Mouse (Mus musculus): ENCODE results near the gene Nt5dc2. TPM values are rescaled to one million over a fixed set of nuclear protein-coding genes. Genes with fewer than 3 reads are reported as not detected.

Gene Nt5dc2
- polyA plus RNA-seq, 1 experiment from 2014 or later, result 228 TPM

DNA sequence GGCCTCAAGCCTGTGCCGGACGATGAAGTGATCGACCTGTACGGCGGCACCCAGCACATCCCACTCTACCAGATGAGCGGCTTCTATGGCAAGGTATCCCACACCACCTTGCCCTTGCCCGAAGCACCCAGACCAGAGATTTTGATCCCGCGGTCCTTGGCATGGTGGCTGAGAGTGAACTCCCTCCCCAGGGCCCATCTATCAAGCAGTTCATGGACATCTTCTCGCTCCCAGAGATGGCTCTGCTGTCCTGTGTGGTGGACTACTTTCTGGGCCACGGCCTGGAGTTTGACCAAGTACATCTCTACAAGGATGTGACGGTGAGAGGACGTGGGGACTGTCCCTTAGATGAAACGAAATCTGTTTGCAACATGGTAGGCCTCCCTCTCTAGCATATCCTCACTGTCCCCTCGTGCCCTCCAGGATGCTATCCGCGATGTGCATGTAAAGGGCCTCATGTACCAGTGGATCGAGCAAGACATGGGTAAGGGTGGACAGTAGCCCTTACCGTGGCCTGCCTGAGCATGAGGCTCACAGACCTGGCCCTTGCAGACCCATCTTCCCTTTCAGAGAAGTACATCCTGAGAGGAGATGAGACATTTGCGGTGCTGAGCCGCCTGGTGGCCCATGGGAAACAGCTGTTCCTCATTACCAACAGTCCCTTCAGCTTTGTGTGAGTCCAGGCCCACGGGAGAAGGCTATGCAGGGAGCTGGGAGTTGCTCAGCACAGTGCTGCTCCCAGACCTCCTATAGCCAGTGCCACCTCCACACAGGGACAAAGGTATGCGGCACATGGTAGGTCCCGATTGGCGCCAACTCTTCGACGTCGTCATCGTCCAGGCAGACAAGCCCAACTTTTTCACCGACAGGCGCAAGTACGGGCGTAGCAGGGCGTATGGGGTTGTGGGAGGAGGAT is 4.9 kb downstream of the Nt5dc2 start:
- H3K9ac ChIP-seq (replicated peaks), result no peak overlapping the region
- H3K9me3 ChIP-seq (replicated peaks), result no peaks in the 10 kb centered on the region
- no peak for ATAC-seq (ENCODE audit: low FRiP score)
- H3K4me2 ChIP-seq, result no peak overlapping the region
- no peaks in the 10 kb centered on the region for H3K27me3 ChIP-seq (replicated peaks)
- H3K4me3 ChIP-seq (replicated peaks), result no peak overlapping the region
- WGBS, result 97% methylated on average over 34 of the region's 34 CpGs
- peaks cover 46% of the 10 kb centered on the region for H3K36me3 ChIP-seq
- H3K27ac ChIP-seq (replicated peaks), result no peak overlapping the region
- H3K4me1 ChIP-seq, result peaks cover 39% of the 10 kb centered on the region

DNA sequence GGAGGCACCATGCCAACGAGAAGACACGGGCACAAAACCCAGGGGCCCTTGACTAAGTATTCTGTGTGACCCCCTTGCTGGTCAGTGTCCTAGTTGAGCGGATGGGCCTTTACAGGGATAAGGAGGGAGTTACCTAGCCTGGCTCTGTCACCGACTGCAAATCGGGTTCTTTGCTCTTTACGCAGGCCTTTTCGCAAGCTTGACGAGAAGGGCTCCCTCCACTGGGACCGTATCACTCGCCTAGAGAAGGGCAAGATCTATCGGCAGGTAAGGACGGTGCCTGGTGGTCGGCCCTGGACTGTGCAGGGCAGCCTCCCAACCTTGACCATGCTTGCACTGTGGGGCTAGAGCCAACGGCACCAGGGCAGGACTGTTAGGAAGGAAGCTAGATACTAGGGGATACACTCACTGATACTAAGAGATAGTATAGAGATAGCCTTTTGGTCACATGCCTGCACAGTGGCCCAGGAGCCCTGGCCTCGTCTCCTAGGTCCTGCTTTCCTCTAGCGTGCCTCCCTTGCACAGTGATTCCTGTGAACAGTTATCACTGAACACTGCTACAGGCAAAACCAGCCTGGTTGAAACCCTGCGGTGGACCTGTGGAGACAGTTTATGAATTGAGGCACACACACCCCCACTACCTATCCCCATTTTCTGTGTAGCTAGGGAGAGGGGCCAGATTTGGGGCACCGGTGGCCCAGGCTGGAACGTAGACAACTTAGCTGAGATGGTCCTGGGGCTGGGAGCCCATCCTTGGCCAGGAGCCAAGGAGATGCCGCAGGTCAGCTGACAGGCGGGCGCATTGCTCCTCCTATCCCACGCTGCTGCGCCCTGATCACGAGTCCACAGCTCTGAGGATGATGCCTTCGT is 5.8 kb downstream of the Nt5dc2 start:
- no peak for ATAC-seq (ENCODE audit: low FRiP score)
- Histone ChIP-seq H3K9ac (replicated peaks) (no peak overlapping the region), H3K36me3 (peaks cover 51% of the 10 kb centered on the region)

GRCm38 (mm10) chr14:31137281-31137595 is 6.4 kb downstream of the Nt5dc2 start:
- Histone ChIP-seq H3K27ac (replicated peaks) (no peak overlapping the region; the same call in 1 of the 2 replicates), H3K4me1 (peaks cover 26% of the 10 kb centered on the region), H3K9me3 (replicated peaks) (no peaks in the 10 kb centered on the region), H3K27me3 (replicated peaks) (no peaks in the 10 kb centered on the region), H3K36me3 (peaks cover 56% of the 10 kb centered on the region), H3K4me2 (no peak overlapping the region), H3K4me3 (replicated peaks) (no peak overlapping the region), H3K9ac (replicated peaks) (no peak overlapping the region)
- no peak for ATAC-seq (ENCODE audit: low FRiP score)
- WGBS, result 89% methylated on average over 10 of the region's 10 CpGs

More for the DNA sequence above, 5.8 kb downstream of the Nt5dc2 start:
- H3K9me3 ChIP-seq (replicated peaks), result no peaks in the 10 kb centered on the region
- H3K4me2 ChIP-seq, result no peak overlapping the region
- H3K4me3 ChIP-seq (replicated peaks), result no peak overlapping the region
- no peaks in the 10 kb centered on the region for H3K27me3 ChIP-seq (replicated peaks)
- no peak overlapping the region for H3K27ac ChIP-seq (replicated peaks)
- WGBS, result 92% methylated on average over 26 of the region's 26 CpGs
- H3K4me1 ChIP-seq, result peaks cover 32% of the 10 kb centered on the region

GRCm38 (mm10) chr14:31137791-31138190 is 6.9 kb downstream of the Nt5dc2 start:
- Histone ChIP-seq H3K27me3 (replicated peaks) (no peaks in the 10 kb centered on the region), H3K4me3 (replicated peaks) (no peak overlapping the region), H3K27ac (replicated peaks) (no peak overlapping the region; the same call in 1 of the 2 replicates), H3K4me1 (peaks cover 21% of the 10 kb centered on the region), H3K4me2 (no peak overlapping the region), H3K36me3 (peaks cover 56% of the 10 kb centered on the region), H3K9me3 (replicated peaks) (no peaks in the 10 kb centered on the region), H3K9ac (replicated peaks) (no peak overlapping the region)
- 86% methylated on average over 11 of the region's 11 CpGs for WGBS
- ATAC-seq (ENCODE audit: low FRiP score), result no peak

DNA sequence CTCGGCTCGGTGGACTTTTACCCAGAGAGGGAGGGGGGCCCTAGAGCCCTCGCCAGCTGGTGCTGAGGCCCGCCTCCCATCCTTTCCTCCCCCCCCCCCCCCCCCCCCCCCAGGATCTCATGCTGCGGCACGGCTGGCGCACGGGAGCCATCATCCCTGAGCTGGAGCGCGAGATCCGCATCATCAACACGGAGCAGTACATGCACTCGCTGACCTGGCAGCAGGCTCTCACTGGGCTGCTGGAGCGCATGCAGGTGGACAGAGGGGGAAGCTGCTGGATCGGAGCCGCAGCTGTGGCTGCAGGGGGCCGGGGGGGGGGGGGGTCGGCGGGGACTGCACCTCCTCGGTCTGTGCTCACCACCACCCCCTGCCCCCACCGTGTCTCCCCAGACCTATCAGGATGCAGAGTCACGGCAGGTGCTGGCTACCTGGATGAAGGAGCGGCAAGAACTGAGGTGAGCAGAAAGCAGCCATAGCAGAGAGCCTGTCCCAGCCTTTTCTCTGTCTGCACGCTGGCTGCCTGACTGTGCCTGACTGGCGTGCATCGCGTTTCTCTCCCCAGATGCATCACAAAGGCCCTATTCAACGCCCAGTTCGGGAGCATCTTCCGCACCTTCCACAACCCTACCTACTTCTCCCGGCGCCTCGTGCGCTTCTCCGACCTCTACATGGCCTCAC is 7.5 kb downstream of the Nt5dc2 start:
- ATAC-seq (ENCODE audit: low FRiP score), result no peak
- H3K4me2 ChIP-seq, result no peak overlapping the region
- peaks cover 15% of the 10 kb centered on the region for H3K4me1 ChIP-seq
- H3K27me3 ChIP-seq (replicated peaks), result no peaks in the 10 kb centered on the region
- H3K27ac ChIP-seq (replicated peaks), result no peak overlapping the region
- H3K9me3 ChIP-seq (replicated peaks), result no peaks in the 10 kb centered on the region
- H3K4me3 ChIP-seq (replicated peaks), result no peak overlapping the region
- WGBS, result 83% methylated on average over 22 of the region's 35 CpGs
- H3K36me3 ChIP-seq, result peaks cover 56% of the 10 kb centered on the region
- no peak overlapping the region for H3K9ac ChIP-seq (replicated peaks)

GRCm38 (mm10) chr14:31138897-31139429 is 8.1 kb downstream of the Nt5dc2 start:
- no peak overlapping the region for H3K9ac ChIP-seq (replicated peaks)
- peaks cover 56% of the 10 kb centered on the region for H3K36me3 ChIP-seq
- 95% methylated on average over 9 of the region's 9 CpGs for WGBS

DNA sequence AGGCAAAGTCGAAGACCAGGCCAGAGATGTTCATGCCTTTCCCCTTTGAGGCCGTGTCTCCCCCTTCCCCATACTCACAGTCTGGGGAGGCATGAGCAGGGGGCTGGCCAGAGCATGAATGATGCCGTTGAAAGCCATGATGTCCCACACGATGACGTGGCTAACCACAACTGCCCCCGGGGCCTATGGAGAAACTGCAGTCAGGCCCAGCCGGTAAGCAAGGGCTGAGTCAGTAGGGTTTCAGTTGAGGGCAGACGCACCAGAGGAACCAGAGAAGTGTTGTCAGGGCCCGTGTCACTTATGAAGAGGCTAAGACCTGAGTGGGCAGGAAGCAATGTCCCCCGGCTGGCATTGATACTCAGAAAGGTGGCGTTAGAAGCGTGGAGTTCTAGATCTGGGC is 8.8 kb downstream of the Nt5dc2 start:
- no peaks in the 10 kb centered on the region for H3K27me3 ChIP-seq (replicated peaks)
- no peak overlapping the region for H3K27ac ChIP-seq (replicated peaks)
- no peak overlapping the region for H3K9ac ChIP-seq (replicated peaks)
- 90% methylated on average over 12 of the region's 12 CpGs for WGBS
- H3K4me2 ChIP-seq, result no peak overlapping the region
- H3K36me3 ChIP-seq, result peaks cover 56% of the 10 kb centered on the region
- peaks cover 2% of the 10 kb centered on the region for H3K4me1 ChIP-seq
- ATAC-seq (ENCODE audit: low FRiP score), result no peak
- no peak overlapping the region for H3K4me3 ChIP-seq (replicated peaks)
- H3K9me3 ChIP-seq (replicated peaks), result no peaks in the 10 kb centered on the region

More at GRCm38 (mm10) chr14:31138897-31139429, 8.1 kb downstream of the Nt5dc2 start:
- Histone ChIP-seq H3K27me3 (replicated peaks) (no peaks in the 10 kb centered on the region), H3K4me2 (no peak overlapping the region), H3K4me1 (peaks cover 9% of the 10 kb centered on the region), H3K9me3 (replicated peaks) (no peaks in the 10 kb centered on the region), H3K4me3 (replicated peaks) (no peak overlapping the region), H3K27ac (replicated peaks) (no peak overlapping the region)
- no peak for ATAC-seq (ENCODE audit: low FRiP score)

GRCm38 (mm10) chr14:31140141-31140540 is 9.3 kb downstream of the Nt5dc2 start:
- H3K4me1 ChIP-seq, result no peaks in the 10 kb centered on the region
- WGBS, result 92% methylated on average over 15 of the region's 15 CpGs
- peaks cover 56% of the 10 kb centered on the region for H3K36me3 ChIP-seq
- H3K4me3 ChIP-seq (replicated peaks), result no peak overlapping the region
- ATAC-seq (ENCODE audit: low FRiP score), result no peak
- H3K27me3 ChIP-seq (replicated peaks), result no peaks in the 10 kb centered on the region
- no peak overlapping the region for H3K9ac ChIP-seq (replicated peaks)
- no peaks in the 10 kb centered on the region for H3K9me3 ChIP-seq (replicated peaks)
- no peak overlapping the region for H3K27ac ChIP-seq (replicated peaks)
- no peak overlapping the region for H3K4me2 ChIP-seq

- Histone ChIP-seq H3K9me3 (replicated peaks) (no peaks in the 10 kb centered on the region), H3K27ac (replicated peaks) (no peak overlapping the region), H3K4me3 (replicated peaks) (no peak overlapping the region), H3K4me1 (no peaks in the 10 kb centered on the region), H3K27me3 (replicated peaks) (no peaks in the 10 kb centered on the region), H3K36me3 (peaks cover 47% of the 10 kb centered on the region), H3K4me2 (no peak overlapping the region), H3K9ac (replicated peaks) (no peak overlapping the region)
- no peak for ATAC-seq (ENCODE audit: low FRiP score)
- WGBS, result 93% methylated on average over 14 of the region's 14 CpGs
Observed at GRCm38 (mm10) chr14:31141011-31141410, 10.2 kb downstream of the Nt5dc2 start.

DNA sequence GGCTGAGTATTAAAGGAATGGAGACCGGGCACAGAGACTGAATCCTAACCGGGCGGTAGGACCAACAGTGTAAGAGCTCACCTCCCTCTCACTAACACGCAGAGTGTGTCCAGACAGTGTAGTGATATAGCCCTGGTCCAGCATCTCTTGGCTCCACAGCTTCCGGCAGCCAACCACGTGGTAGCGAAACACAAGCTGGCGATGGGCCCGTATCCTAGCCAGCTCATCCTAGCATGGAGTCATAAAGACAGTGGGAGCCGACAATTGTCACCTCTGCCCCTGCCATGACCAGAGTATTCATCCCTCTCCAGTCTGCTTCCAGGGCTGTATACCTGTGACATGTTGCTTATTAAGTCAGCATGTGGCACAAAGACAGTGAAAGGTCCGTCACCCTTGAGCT is 14.8 kb downstream of the Nt5dc2 start:
- ATAC-seq (ENCODE audit: low FRiP score), result no peak
- Histone ChIP-seq H3K27me3 (replicated peaks) (no peaks in the 10 kb centered on the region), H3K4me1 (no peaks in the 10 kb centered on the region), H3K4me3 (replicated peaks) (no peak overlapping the region), H3K9ac (replicated peaks) (no peak overlapping the region), H3K4me2 (no peak overlapping the region), H3K27ac (replicated peaks) (no peak overlapping the region), H3K36me3 (peaks cover 10% of the 10 kb centered on the region; the same call in 1 of the 2 replicates), H3K9me3 (replicated peaks) (no peaks in the 10 kb centered on the region)
- WGBS, result 91% methylated on average over 11 of the region's 11 CpGs
